Mouse (Mus musculus) cerebellum, adult 2 months (tissue): Measurements from ENCODE around the gene Alkbh2. TPM values are rescaled to one million over a fixed set of nuclear protein-coding genes. Genes with fewer than 3 reads are reported as not detected.

Experiments
- DNase-seq, 2 experiments: peaks; one replicate each; pipeline ENCODE4 v3.0.0; 2021
- H3K27ac ChIP-seq: fragments of 200-500 bp; 2 replicates; pipeline ENCODE4 v1.5.1; 2012; ENCODE audit warnings: low read length, control low read depth, inconsistent platforms; ENCODE audit not compliant: insufficient read depth
- H3K27me3 ChIP-seq: fragments of 200-500 bp; 2 replicates; pipeline ENCODE4 v1.6.1; 2012; ENCODE audit warnings: inconsistent platforms, mild to moderate bottlenecking, low read length, moderate library complexity; ENCODE audit not compliant: control insufficient read depth, insufficient read depth
- H3K4me1 ChIP-seq: fragments of 200-500 bp; 2 replicates; pipeline ENCODE4 v1.6.1; 2011; ENCODE audit warnings: low read length; ENCODE audit not compliant: control insufficient read depth, insufficient read depth
- H3K4me3 ChIP-seq: fragments of 200-500 bp; replicated peaks from 2 replicates; pipeline ENCODE3; 2011; ENCODE audit warnings: mild to moderate bottlenecking, low read depth, low read length, control low read depth; ENCODE audit not compliant: insufficient read depth
- CTCF ChIP-seq: fragments of 200-500 bp; IDR thresholded peaks from 2 replicates; pipeline ENCODE4 v1.5.1; 2011; ENCODE audit warnings: low read depth, mild to moderate bottlenecking, control low read depth, low read length, moderate library complexity, borderline replicate concordance; ENCODE audit not compliant: insufficient read depth
- POLR2A ChIP-seq: fragments of 200-500 bp; IDR thresholded peaks from 2 replicates; pipeline ENCODE4 v1.6.1; 2011; ENCODE audit warnings: low read length, control low read depth, borderline replicate concordance; ENCODE audit not compliant: insufficient read depth
- WGBS: fragments of 180-500 bp; shearing (Covaris S2); methylation state at CpG from one replicate; pipeline ENCODE4 v1.1.7; 2018; 5-methylcytosine and 5-hydroxymethylcytosine counted together
- polyA plus RNA-seq: library from polyadenylated mRNA; depleted of rRNA; stranded (reverse); fragments of >200 nt; gene quantifications from 2 replicates; pipeline ENCODE4 v1.2.3, GENCODE M21; 2012

Alkbh2 gene
- polyA plus RNA-seq, 1 experiment = 10.2 TPM

DNA sequence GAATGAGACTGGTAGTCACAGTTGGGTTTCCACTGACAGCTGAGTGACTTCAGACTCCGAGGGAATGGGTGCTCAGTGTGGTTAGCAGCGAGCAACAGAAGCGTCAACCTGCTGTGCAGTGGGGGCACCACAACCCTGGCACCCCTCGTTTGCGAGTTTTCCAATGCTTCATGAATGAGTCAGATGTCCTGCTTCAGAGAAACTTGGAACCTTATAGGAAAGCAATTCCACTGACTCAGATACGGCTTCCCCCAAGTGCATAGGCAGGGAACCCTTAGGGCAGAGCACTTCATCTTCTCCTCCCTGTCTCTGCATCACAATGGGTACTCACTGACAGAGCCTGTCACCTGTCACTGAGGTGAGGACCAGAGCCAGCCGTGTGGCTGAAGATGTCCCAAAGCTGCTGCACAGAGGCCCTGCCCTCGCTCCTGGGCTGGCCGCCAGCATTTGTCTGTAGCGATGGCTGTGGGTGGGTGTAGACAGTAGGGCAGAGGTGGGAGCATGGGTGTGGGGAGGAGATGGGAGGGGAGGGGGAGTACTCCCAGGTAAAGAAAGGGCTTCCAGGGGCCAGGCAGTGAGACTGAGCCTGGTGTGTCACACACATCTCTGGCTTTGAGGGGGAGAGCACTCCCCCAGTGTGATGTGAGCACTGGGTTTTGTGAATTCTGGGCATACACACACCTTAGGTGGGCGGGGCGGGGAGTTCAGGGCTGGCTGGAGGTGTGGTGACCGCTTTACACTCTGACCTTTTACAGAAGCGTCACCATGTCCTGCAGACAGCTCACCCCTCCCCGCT lies 9.7 kb upstream of the Alkbh2 start:
- no peak overlapping the region for H3K27ac ChIP-seq
- DNase-seq = no peak
- H3K4me3 ChIP-seq = no peak overlapping the region
- 0 out of 2 replicates have a peak, but pooled peaks cover 3% of the 10 kb centered on the region for H3K4me1 ChIP-seq
- WGBS = 68% methylated on average over 15 of the region's 15 CpGs
- TF ChIP-seq CTCF = no peak
- no peak for TF ChIP-seq POLR2A
- no peaks in the 10 kb centered on the region for H3K27me3 ChIP-seq

DNA sequence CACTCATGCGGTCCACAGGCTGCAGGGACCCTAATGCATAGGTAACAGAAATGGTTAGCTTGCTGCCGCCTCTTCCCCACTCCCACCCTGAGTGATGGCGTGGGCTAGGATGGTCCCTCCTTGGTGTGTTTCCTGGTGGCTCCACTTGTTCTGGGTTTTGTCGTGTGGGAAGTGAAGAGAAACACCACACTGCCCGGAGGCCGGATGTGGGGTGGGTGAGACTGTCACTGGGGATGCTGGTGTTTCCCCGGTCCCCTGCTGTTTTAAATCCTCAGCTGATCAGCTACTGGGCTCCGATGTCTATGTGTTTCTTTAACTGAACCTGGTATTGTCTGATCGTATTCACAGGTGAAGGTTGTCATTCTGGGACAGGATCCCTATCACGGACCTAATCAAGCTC lies 7.5 kb upstream of the Alkbh2 start:
- Histone ChIP-seq H3K27me3 (no peaks in the 10 kb centered on the region), H3K4me1 (0 out of 2 replicates have a peak, but pooled peaks cover 3% of the 10 kb centered on the region), H3K27ac (no peak overlapping the region), H3K4me3 (no peak overlapping the region)
- no peak for DNase-seq
- TF ChIP-seq POLR2A (no peak), CTCF (no peak)
- 90% methylated on average over 10 of the region's 10 CpGs for WGBS

DNA sequence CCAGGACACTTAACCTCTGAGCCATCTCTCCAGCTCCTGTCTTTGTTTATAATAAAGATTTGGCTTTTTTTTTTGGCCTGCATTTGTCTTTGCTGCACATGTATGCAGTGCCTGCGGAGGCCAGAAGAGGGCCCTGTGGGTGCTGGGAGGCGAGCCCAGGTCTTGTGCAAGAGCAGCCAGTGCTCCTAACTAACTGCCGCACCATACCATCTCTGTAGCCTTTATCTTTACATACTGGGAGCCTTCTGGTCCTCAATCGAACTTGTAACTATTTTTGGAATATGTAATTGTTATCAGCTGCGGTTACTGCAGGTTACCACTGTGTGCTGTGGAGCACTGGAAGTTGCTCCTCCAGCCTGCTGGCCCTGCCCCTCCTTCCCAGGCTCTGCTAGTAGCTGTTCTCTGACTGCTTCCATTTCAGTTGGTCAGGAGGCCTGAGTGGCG lies 6.1 kb upstream of the Alkbh2 start:
- Histone ChIP-seq H3K27ac (no peak overlapping the region), H3K27me3 (no peaks in the 10 kb centered on the region), H3K4me1 (no peaks in the 10 kb centered on the region), H3K4me3 (no peak overlapping the region)
- TF ChIP-seq POLR2A (no peak), CTCF (peak; percentile 38; the same call in 1 of the 2 replicates)
- peak; percentile 31 to 37 for DNase-seq
- WGBS = 53% methylated on average over 6 of the region's 6 CpGs

DNA sequence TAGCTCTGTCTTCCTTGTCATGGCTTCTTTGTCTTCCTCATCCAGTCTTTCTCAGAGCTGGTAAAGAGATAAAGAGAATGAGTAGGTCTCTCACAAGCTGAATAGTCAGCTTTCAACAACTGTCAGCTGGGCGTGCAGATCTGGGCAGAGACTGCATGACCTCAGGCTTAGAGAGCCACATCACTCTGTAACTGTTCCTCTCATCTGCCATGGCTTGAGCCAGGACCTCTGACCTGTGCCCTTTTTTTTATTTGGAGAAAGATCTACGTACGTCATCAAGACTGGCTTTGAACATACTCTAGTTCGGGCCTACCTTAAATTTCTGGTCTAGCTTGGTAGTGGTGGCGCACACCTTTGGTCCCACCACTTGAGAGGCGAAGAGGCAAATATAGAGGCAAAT lies 4.8 kb upstream of the Alkbh2 start:
- no peak overlapping the region for H3K27ac ChIP-seq

DNA sequence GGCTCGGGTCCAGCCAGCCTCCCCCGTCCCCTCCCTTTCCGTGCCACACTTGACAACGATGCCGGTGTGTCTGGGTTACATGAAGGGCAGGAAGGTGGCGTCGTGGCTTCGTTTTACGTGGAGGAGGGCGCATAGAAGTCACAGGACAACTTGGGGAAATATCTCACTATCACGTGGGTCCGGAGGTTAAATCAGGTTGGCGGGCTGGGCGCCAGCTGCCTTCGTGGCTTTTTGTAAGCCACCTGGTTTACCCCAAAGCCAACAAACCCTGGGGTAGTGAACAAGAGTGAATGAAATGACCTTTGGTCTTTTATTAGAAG lies 3.5 kb upstream of the Alkbh2 start:
- Histone ChIP-seq H3K4me3 (peak overlapping the region; percentile 70), H3K27ac (no peak overlapping the region), H3K27me3 (no peaks in the 10 kb centered on the region), H3K4me1 (no peaks in the 10 kb centered on the region)
- TF ChIP-seq CTCF = no peak
- TF ChIP-seq POLR2A = 0 out of 2 replicates have a peak, but pooled peaks have one; percentile 29
- peak in 1 of 2 experiments; percentile 52 for DNase-seq
- WGBS = under 1% methylated on average over 15 of the region's 15 CpGs

More for the DNA sequence above, 4.8 kb upstream of the Alkbh2 start:
- Histone ChIP-seq H3K27me3 (no peaks in the 10 kb centered on the region), H3K4me1 (no peaks in the 10 kb centered on the region), H3K4me3 (no peak overlapping the region)
- TF ChIP-seq CTCF (no peak), POLR2A (no peak)
- 94% methylated on average over 6 of the region's 6 CpGs for WGBS
- no peak for DNase-seq

DNA sequence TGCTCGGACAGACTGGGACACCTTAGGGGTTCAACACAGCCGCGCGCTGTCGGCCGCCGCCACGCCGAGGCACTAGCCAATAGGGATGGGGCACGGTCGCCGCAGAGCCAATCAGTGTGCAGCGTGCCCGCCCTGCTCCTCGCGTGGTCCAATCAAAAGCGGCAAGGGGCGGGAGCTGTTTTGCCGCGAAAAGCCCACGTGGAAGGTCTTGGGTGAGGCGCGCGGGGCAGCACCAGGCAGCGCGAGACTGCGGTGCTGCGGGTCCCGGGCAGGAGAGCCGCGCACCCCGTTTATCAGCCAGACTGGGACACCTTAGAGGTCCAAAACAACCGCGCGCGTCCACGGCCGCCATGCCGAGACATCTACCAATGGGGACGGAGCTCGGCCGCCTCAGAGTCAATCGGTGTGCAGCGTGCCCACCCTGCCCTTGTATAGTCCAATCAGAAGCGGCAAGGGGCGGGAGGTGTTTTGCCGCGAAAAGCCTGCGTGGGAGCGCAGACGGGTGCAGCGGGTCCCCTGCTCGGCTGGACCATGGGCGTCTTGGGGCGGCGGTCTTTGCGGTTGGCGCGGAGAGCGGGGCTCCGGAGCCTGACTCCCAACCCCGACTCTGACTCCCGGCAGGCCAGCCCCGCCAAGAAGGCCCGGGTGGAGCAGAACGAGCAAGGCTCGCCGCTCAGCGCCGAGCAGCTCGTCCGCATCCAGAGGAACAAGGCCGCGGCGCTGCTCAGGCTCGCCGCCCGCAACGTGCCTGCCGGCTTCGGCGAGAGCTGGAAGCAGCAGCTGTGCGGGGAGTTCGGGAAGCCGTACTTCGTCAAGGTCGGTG lies 2.9 kb upstream of the Alkbh2 start:
- H3K4me3 ChIP-seq = peak overlapping the region; percentile 70
- no peaks in the 10 kb centered on the region for H3K4me1 ChIP-seq
- whole genome bisulfite sequencing = under 1% methylated on average over 79 of the region's 87 CpGs
- TF ChIP-seq CTCF (no peak), POLR2A (no peak; the same call in 1 of the 2 replicates)
- DNase-seq = peak; percentile 92 to 96
- no peak overlapping the region for H3K27ac ChIP-seq
- H3K27me3 ChIP-seq = no peaks in the 10 kb centered on the region

DNA sequence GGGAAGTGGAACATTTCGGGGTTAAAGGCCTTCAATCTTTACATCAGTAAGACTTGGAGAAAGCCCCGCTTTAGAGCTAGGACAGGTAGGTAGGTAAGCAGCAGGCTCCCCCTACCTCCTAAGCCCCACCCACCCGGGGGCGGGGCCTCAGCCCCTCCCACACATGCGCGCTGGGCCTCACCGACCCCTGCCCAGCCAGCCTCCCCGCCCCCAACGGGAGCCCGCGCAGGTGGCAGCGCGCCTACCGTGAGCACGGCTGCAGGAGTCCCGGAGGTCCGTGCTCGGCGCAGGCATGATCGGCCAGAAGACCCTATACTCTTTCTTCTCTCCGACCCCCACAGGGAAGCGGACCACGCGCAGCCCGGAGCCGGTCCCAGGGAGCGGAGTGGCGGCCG lies 2.2 kb upstream of the Alkbh2 start, which contains the start of gene Ung:
TSS of gene Ung (plus strand) at position 176 of the 395 bp plus-strand sequence.
- Histone ChIP-seq H3K27ac (no peak within 1 kb of the TSS), H3K27me3 (no peaks in the 10 kb centered on the region), H3K4me3 (peak within 1 kb of the TSS; percentile 70), H3K4me1 (no peaks in the 10 kb centered on the region)
- TF ChIP-seq POLR2A = no peak
- TF ChIP-seq CTCF = no peak
- WGBS = 4% methylated on average over 29 of the region's 29 CpGs
- no peak for DNase-seq
